Mouse (Mus musculus) gastrocnemius, postnatal 36 days (tissue): ENCODE data around the gene Mrpl41. TPM values are rescaled to one million over a fixed set of nuclear protein-coding genes. Genes with fewer than 3 reads are reported as not detected.
A peak's percentile ranks its signal among the peaks of the same experiment; 100 is the strongest.
"Not testable (repeated sequence)": the region's sequence is repeated elsewhere in the genome, so short reads cannot be mapped to it uniquely, and the experiment has no call there.

Source experiments
- DNase-seq, 2 experiments: peaks; one replicate each; pipeline ENCODE4 v3.0.0; 2022
- intact Hi-C: fragments of 180-260 bp; cut with DNase I; formaldehyde crosslinking; loops from one replicate; pipeline ENCODE4 v1.15.1; 2025
- microRNA-seq, 2 experiments: library from miRNA; unstranded; fragments of <30 nt; microRNA quantifications; one replicate each; pipeline ENCODE4 v1.2.0; 2021
- total RNA-seq, 2 experiments: library from RNA; stranded (reverse); gene quantifications; 2 replicates each; pipeline ENCODE4 v1.2.3; 2021

The Mrpl41 gene
- total RNA-seq, 2 experiments from 2014 or later = 35.7 to 38.7 TPM

- intact Hi-C loops = loop anchor here (2.0 kb wide), 1 partner anchor 92 kb away; no protein-coding TSS in a partner anchor
- not testable (repeated sequence) for DNase-seq
Observed at GRCm38 (mm10) chr2:24944304-24944703, 30.6 kb downstream of the Mrpl41 start.

- DNase-seq = no peak
- intact Hi-C loops = no loop called here
Observed at GRCm38 (mm10) chr2:24942092-24942491, 32.8 kb downstream of the Mrpl41 start.

DNA sequence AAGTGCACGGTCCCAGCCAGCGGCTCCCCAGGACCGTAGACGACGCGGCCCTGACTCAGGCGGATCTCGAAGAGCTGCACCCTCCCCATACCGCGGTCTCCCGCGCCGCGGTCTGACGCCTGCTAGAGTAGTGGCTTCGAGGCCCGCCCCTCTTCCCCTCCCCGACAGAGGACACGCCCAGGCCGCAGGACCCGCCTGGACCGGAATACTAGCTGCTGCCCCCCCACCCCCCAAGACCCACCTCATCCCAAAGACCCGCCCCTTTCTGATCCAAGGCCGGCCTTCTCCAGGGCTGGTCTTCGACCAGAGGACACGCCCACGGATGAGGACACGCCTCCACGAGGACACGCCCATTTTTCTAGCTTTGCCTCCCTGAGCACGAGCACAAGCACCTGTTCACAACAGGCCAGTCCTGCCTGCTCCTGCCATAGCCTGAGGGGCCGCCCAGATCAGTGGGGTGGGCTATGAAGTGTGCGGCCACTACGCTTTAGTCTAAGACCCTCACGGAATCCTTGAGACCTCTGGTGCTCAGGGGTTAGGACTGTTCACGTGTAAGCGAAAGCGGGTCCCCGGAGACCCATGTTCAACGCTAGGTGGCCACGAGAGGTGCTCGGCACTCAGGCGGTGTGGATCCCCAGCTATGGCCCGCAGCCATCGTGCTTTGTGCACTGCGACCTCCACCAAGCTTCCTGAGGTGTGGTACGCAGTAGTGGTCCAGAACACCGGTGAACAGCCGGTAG, 39.7 kb downstream of the Mrpl41 start, which contains the start of gene Arrdc1:
Arrdc1 (minus strand) TSS at position 196 of the 740 bp plus-strand sequence.
- intact Hi-C loops = no loop called here
- DNase-seq = peak; percentile 85 to 88

GRCm38 (mm10) chr2:24934441-24934963, 40.4 kb downstream of the Mrpl41 start:
- intact Hi-C loops = no loop called here

DNA sequence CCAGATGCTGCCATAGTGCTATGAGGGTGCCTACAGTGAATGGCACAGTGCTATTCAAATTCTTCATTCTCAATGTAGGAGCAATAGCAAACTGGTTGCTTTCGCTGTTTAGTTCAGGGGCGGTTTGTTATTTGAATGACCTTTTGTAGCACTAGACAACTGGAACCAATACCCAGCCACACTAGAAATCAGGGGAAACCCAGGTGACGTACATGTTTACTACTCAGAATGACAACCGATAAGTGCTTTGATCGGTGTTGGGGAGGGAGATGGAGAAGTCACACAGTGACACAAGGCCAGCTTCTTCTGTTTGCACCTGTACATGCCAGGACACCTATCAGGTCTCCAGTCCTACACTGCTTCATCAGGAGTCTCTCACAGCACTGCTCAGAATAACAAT, 45.3 kb downstream of the Mrpl41 start:
- DNase-seq = no peak
- intact Hi-C loops = no loop called here

More at GRCm38 (mm10) chr2:24934441-24934963, 40.4 kb downstream of the Mrpl41 start:
- no peak for DNase-seq

DNA sequence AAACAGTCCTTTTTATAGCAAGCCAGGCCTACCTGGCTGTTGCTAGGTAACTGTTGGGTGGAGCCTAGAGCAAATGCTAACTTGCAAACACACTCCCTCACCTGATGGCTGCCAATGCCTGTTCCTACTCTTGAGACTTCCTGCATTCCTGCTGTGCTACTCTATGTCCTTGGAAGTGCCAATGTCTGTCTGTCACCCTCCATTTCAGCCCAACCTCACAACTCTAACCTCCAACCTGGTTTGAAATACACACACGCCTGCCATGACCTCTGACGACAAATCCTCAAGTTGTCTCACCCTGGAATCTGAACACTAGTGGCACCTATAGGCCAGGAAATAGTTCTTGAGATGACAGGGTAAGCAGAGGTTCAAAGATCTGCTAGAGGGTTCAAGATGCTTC, 45.8 kb downstream of the Mrpl41 start:
- DNase-seq = no peak
- intact Hi-C loops = no loop called here

GRCm38 (mm10) chr2:24927810-24928479, 47.0 kb downstream of the Mrpl41 start:
- peak; percentile 42 to 57 for DNase-seq
- intact Hi-C loops = no loop called here

- intact Hi-C loops = no loop called here
- no peak for DNase-seq
Observed at GRCm38 (mm10) chr2:24926965-24927358, 47.9 kb downstream of the Mrpl41 start.

DNA sequence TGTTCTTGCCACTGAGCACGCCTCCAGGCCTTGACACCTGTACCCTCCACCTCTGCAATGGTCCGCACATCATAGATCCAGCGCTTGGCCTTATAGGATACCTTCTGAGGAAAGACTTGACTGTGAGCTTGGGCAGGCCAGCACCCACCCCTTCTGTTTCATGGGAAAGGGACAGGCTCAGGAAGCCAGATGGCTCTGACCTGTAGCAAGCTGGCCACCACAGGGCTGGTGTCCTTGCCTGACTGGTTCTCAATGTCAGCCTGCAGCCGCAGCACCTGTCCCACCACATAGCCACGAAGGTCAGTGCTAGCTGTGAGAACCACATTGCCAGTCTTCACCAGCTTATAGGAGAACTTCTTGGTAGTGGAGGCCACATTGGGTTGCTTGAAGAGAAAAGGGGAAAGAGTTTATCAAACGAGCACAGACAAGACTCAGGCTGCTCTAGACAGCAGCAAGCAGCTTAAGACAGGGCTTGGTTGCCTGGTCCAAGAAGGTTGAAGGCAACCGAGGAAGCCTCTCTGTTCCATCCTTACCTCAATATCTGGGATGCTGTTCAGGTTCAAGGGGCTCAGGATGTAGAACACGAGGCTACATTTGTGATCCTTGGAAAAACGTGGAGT, 48.4 kb downstream of the Mrpl41 start:
- intact Hi-C loops = no loop called here
- DNase-seq = no peak

- no peak for DNase-seq
- intact Hi-C loops = no loop called here
Observed at GRCm38 (mm10) chr2:24925284-24925683, 49.6 kb downstream of the Mrpl41 start.

Small RNA genes within 50 kb of the gene (microRNA-seq; reads per million reads assigned to microRNA genes)
- gene Gm22875 = 0 reads per million in 2 experiments

Other genes starting within 250 kb of the Mrpl41 start
- gene Cacna1b, start 211.9 kb downstream of the Mrpl41 start, total RNA-seq = under 1 TPM; 0.03 to 0.07 TPM
- gene Ehmt1, start 55.5 kb downstream of the Mrpl41 start, total RNA-seq = 10 to 100 TPM; 22.4 to 28.8 TPM
- gene Arrdc1, start 39.8 kb downstream of the Mrpl41 start, total RNA-seq = 1 to 10 TPM; 2.2 to 2.4 TPM
- gene Zmynd19, start 25.3 kb downstream of the Mrpl41 start, total RNA-seq = 10 to 100 TPM; 19.4 to 19.5 TPM
- gene Dph7, start 12.7 kb downstream of the Mrpl41 start, total RNA-seq = 1 to 10 TPM; 3.1 to 3.5 TPM
- gene Pnpla7, start 935 bp upstream of the Mrpl41 start, total RNA-seq = 10 to 100 TPM; 33.2 to 43.0 TPM
- gene Nsmf, start 79.3 kb upstream of the Mrpl41 start, total RNA-seq = 10 to 100 TPM in 1 of 2 experiments, 1 to 10 TPM in 1; 7.9 to 10.7 TPM
- gene Entpd8, start 105.2 kb upstream of the Mrpl41 start, total RNA-seq = under 1 TPM in 1 of 2 experiments, not detected in 1; 0.23 TPM
- not detected for gene Noxa1, start 120.1 kb upstream of the Mrpl41 start, total RNA-seq
- gene Nrarp, start 205.7 kb upstream of the Mrpl41 start, total RNA-seq = 1 to 10 TPM; 5.9 to 6.7 TPM
- gene Tor4a, start 221.8 kb upstream of the Mrpl41 start, total RNA-seq = 1 to 10 TPM in 1 of 2 experiments, under 1 TPM in 1; 0.54 to 1.2 TPM
- gene Nelfb, start 236.4 kb upstream of the Mrpl41 start, total RNA-seq = 10 to 100 TPM; 18.2 to 19.5 TPM
- not detected for gene Stpg3, start 239.5 kb upstream of the Mrpl41 start, total RNA-seq
- gene Fam166a, start 243.6 kb upstream of the Mrpl41 start, total RNA-seq = not detected
- 100 to 1,000 TPM; 189 to 229 TPM for gene Tubb4b, start 249.6 kb upstream of the Mrpl41 start, total RNA-seq